Mouse (Mus musculus): ENCODE data around the gene Fscn3. TPM values are rescaled to one million over a fixed set of nuclear protein-coding genes. Genes with fewer than 3 reads are reported as not detected.

Fscn3 gene
- polyA plus RNA-seq, 1 experiment from 2014 or later: not detected

DNA sequence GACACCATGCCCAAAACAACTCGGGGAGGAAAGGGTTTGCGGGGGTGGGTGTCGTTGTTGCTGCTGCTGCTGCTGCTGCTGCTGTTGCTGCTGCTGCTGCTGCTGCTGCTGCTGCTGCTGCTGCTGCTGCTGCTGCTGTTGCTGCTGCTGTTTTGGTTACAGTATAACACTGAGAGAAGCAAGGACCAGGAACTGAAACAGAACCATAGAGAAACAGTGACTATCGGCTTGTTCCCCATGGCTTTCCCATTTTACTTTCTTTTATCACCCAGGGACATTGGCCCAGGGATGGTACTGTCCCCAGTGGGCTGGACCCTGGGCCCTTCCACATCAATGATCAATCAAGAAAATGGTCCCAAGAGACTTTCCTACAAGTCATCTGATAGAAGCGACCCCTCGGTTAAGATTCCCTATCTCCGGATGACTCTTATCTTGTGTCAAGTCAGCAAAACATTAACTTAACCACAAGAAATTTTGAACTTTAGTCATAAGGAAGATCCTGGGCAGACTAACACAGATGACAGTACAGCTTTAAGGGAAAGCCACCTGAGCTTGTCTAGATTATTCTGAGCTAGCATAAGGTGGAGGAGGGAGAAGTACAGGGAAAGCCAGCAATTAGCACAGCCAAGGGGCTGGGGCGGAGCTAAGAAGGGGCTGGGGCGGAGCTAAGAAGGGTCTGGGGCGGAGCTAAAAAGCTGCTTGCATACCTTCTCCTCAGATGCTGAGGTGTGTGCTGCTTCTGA lies 3.4 kb downstream of the Fscn3 start:
- Histone ChIP-seq H3K4me3 (no peak overlapping the region), H3K4me2 (no peak overlapping the region), H3K27me3 (replicated peaks) (no peaks in the 10 kb centered on the region), H3K9me3 (no peaks in the 10 kb centered on the region), H3K27ac (no peak overlapping the region), H3K36me3 (replicated peaks) (no peaks in the 10 kb centered on the region; the same call in 1 of the 2 replicates), H3K4me1 (peaks cover under 1% of the 10 kb centered on the region; the same call in 1 of the 2 replicates), H3K9ac (no peak overlapping the region)
- WGBS: 77% methylated on average over 10 of the region's 10 CpGs
- ATAC-seq (replicated peaks): no peak

DNA sequence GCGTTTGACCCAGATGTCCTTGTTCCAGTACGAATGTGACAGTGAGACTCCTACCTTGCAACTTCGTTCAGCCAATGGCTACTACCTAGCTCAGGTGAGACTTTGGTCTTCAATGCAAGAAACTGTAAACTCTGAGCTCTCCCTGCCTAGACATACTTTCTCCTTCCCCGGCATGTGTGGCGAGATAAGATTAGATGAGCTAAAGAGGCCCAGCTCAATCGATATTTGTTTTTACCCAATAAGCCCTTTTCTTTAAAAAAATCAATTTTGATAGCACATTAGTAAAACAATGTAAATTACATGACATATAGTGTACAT lies 3.9 kb downstream of the Fscn3 start:
- no peaks in the 10 kb centered on the region for H3K4me1 ChIP-seq
- no peak overlapping the region for H3K4me2 ChIP-seq
- WGBS: 79% methylated on average over 6 of the region's 6 CpGs
- H3K4me3 ChIP-seq: no peak overlapping the region
- H3K27me3 ChIP-seq (replicated peaks): no peaks in the 10 kb centered on the region
- H3K9ac ChIP-seq: no peak overlapping the region
- no peaks in the 10 kb centered on the region for H3K9me3 ChIP-seq
- no peak for ATAC-seq (replicated peaks)
- H3K27ac ChIP-seq: no peak overlapping the region
- no peaks in the 10 kb centered on the region; the same call in 1 of the 2 replicates for H3K36me3 ChIP-seq (replicated peaks)

DNA sequence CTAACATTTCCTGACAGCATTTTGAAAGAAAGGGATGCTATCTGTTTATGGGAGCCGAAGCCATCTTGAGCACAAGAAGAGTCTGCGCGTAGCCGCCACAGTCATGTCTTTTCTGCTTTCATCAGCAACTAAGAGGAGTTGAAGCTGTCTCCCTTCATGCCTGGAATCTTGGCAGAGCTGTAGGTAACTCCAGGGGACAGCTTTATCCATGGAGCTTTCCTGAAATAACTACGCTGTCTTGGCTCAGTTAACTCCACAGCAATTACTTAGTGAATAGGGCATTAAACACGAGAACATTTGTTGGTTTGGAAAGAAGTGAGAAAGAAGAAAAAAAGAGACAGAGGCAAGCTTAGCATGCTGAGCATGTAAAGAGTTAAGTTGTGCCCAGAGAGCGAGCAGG lies 20.3 kb downstream of the Fscn3 start:
- ATAC-seq (replicated peaks): no peak
- H3K9ac ChIP-seq: no peak overlapping the region

DNA sequence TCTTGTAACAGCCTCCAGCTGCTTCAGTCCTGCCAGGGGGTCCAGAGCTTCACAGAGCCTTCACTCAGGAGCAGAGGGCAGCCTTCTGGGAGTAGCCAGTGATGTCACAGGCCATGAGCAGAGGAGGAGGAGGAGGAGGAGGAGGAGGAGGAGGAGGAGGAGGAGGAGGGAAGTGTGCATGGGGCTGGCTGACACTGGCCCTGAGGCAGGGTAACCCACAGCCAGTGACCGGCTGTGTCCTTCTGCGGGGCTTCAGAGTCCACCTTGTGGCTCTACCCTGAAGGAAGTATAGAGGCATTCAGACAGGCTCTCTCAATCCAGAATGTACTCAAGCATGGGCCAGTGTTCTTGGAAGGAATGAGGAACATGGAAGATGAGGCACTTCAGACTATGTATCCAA lies 21.7 kb downstream of the Fscn3 start, which contains the start of gene Pax4:
Gene Pax4 (minus strand): TSS at position 101 of the 400 bp plus-strand sequence.
- WGBS: 88% methylated on average over 2 of the region's 2 CpGs
- H3K27ac ChIP-seq: no peak within 1 kb of the TSS
- H3K4me1 ChIP-seq: no peaks in the 10 kb centered on the region
- H3K27me3 ChIP-seq (replicated peaks): peaks cover 27% of the 10 kb centered on the region
- H3K36me3 ChIP-seq (replicated peaks): no peaks in the 10 kb centered on the region
- no peak within 1 kb of the TSS for H3K4me2 ChIP-seq
- no peak within 1 kb of the TSS for H3K9ac ChIP-seq
- no peaks in the 10 kb centered on the region for H3K9me3 ChIP-seq
- ATAC-seq (replicated peaks): no peak
- no peak within 1 kb of the TSS for H3K4me3 ChIP-seq

More for the DNA sequence above, 20.3 kb downstream of the Fscn3 start:
- no peaks in the 10 kb centered on the region for H3K9me3 ChIP-seq
- H3K4me3 ChIP-seq: no peak overlapping the region
- H3K27me3 ChIP-seq (replicated peaks): peaks cover 25% of the 10 kb centered on the region
- no peaks in the 10 kb centered on the region for H3K4me1 ChIP-seq
- H3K27ac ChIP-seq: no peak overlapping the region
- H3K36me3 ChIP-seq (replicated peaks): no peaks in the 10 kb centered on the region
- 77% methylated on average over 7 of the region's 7 CpGs for WGBS
- H3K4me2 ChIP-seq: no peak overlapping the region

DNA sequence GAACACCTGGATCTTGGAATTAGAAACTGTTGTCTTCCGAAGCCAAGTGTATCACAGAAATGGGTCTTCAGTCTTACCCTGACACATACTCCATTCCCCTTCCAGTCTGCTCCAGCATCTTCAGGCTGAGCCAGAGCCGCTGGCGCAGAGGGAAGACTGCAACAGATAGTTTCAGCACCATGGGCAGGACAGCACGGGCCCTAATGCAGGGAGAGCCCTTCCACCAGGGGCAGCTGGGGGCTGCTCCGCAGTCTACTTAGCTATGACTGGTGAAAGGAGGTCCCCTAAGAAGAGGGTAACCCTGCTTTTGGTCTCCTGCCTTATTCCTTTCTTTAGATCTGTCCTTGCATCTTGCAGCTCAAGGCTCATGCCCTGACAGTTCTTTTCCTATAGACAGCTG lies 22.9 kb downstream of the Fscn3 start:
- H3K36me3 ChIP-seq (replicated peaks): no peaks in the 10 kb centered on the region
- no peak overlapping the region for H3K4me3 ChIP-seq
- no peaks in the 10 kb centered on the region for H3K9me3 ChIP-seq
- H3K9ac ChIP-seq: no peak overlapping the region
- no peaks in the 10 kb centered on the region for H3K4me1 ChIP-seq
- H3K4me2 ChIP-seq: no peak overlapping the region
- H3K27ac ChIP-seq: no peak overlapping the region
- H3K27me3 ChIP-seq (replicated peaks): peaks cover 27% of the 10 kb centered on the region
- 17% methylated on average over 5 of the region's 5 CpGs for WGBS
- no peak for ATAC-seq (replicated peaks)

DNA sequence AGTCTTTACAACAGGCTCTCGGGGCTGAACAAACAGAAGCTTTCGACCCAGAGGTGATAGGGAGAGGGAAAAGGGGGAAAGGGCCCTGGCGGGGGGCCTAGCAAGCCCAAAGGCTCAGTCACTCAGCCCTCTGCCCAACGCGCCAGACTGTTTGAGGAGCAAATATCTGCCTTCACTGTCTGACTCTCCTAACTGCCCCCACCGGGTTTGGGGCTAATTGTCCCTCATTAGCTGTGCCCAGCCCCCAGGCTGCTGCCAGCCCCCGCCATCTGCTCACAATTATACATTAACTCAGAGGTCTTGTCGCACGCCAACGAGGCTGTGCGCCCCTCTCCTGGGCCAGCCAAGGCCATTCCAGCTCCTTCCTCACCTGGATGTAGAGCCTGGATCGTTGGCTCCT lies 23.4 kb downstream of the Fscn3 start:
- Histone ChIP-seq H3K36me3 (replicated peaks) (no peaks in the 10 kb centered on the region), H3K27ac (no peak overlapping the region), H3K4me1 (no peaks in the 10 kb centered on the region), H3K9me3 (no peaks in the 10 kb centered on the region), H3K27me3 (replicated peaks) (peaks cover 27% of the 10 kb centered on the region), H3K4me2 (no peak overlapping the region), H3K4me3 (no peak overlapping the region), H3K9ac (no peak overlapping the region)
- ATAC-seq (replicated peaks): no peak
- 2% methylated on average over 12 of the region's 12 CpGs for WGBS

DNA sequence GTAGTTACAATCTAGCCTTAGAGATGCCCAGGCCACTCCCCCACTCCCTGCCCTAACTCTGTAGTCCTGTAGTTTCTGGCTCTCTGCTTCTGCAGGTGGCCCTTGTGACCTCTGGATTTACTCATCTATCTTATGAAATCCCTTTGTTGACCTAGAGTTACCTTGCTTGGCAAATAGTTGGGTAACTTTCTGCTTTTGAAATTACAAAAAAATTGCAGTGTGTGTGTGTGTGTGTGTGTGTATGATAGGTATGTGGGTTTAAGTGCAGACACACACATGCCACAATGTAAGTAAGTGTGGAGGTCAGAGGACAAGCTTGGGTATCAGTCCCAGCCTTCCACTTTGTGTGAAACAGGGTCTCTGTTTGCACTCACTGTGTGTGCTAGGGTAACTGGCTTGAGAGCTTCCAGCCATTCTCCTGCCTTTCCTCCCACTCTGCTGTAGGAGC lies 31.7 kb downstream of the Fscn3 start:
- Histone ChIP-seq H3K36me3 (replicated peaks) (no peaks in the 10 kb centered on the region), H3K4me3 (no peak overlapping the region), H3K4me1 (no peaks in the 10 kb centered on the region), H3K27me3 (replicated peaks) (no peaks in the 10 kb centered on the region; the same call in 1 of the 2 replicates), H3K9me3 (no peaks in the 10 kb centered on the region), H3K4me2 (no peak overlapping the region), H3K27ac (no peak overlapping the region), H3K9ac (no peak overlapping the region)
- no peak for ATAC-seq (replicated peaks)

DNA sequence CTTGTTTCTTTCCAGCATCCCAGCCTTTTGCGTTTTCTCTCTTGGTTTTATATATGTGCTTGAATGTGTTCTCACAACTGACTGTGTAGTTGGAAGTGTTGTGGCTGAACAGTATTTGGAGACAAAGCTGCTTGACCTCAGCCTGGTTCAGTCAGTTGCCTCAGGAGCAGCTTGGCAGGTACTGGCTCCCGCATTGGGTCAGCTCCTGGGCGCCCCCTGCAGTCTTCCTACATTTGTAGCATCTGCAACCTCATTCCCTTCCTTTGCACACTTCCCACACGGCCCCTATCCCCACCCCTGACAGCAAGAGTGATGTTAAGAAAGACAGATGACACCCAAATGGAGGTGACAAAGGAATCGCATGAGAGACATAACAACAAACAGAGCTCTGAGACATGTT lies 32.9 kb downstream of the Fscn3 start:
- H3K27me3 ChIP-seq (replicated peaks): no peaks in the 10 kb centered on the region
- H3K36me3 ChIP-seq (replicated peaks): no peaks in the 10 kb centered on the region
- no peak overlapping the region for H3K27ac ChIP-seq
- WGBS: 12% methylated on average over 5 of the region's 5 CpGs
- no peak for ATAC-seq (replicated peaks)
- no peaks in the 10 kb centered on the region for H3K4me1 ChIP-seq
- H3K9ac ChIP-seq: no peak overlapping the region
- no peak overlapping the region for H3K4me2 ChIP-seq
- no peaks in the 10 kb centered on the region for H3K9me3 ChIP-seq
- no peak overlapping the region for H3K4me3 ChIP-seq

DNA sequence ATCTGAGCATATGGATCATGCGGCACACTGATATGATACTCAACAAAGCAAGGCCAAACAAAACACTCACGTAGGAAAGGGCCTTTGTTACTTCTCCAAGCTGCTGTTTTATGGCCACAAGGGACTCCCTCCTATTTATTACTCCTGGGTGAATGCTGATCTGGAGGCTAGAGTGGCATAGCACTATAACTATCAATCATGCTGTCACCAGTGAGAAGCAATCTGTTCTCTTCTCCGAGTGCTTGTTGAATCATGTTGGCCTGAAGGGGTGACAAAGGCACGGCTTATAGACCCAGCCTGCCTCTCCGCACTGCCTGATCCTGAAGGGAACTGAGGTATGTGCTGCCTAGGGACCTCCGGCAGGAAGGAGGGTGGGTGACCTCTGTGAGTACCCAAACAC lies 37.0 kb downstream of the Fscn3 start:
- 74% methylated on average over 6 of the region's 6 CpGs for WGBS
- H3K36me3 ChIP-seq (replicated peaks): no peaks in the 10 kb centered on the region

DNA sequence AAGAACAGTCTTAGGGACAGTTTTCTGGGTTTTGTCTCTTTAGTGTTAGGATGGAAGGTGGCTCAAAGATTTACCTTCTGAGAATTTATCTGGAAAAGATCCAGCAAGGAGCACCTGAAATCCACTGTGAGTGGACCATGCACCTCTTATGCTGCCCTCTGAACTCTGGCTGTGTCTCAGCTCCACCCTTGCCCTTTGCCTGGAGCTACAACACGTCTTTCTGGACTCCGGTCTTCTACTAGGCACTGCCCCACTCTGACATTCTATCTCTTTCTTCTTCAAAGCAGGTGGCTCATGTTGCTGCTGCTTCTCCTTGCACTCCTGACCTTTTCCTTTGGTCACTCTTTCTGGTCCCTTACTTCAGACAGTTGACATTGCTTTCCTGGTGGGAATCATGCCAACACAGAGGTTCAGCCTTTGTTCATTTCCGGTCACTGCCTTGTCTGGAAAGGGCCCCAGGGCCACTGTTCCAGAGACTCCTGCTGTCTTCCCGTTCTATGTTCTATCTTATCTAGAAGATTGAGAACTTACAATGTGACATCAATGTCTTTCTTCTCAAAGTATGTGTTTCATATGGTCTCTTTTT lies 42.5 kb downstream of the Fscn3 start:
- H3K27me3 ChIP-seq (replicated peaks): no peaks in the 10 kb centered on the region
- H3K4me3 ChIP-seq: no peak overlapping the region
- no peak overlapping the region for H3K27ac ChIP-seq
- H3K9ac ChIP-seq: no peak overlapping the region
- H3K36me3 ChIP-seq (replicated peaks): no peaks in the 10 kb centered on the region
- no peaks in the 10 kb centered on the region for H3K4me1 ChIP-seq
- no peak for ATAC-seq (replicated peaks)
- H3K9me3 ChIP-seq: no peaks in the 10 kb centered on the region
- H3K4me2 ChIP-seq: no peak overlapping the region
- WGBS: 74% methylated on average over 4 of the region's 4 CpGs

More for the DNA sequence above, 37.0 kb downstream of the Fscn3 start:
- Histone ChIP-seq H3K4me1 (no peaks in the 10 kb centered on the region), H3K27ac (no peak overlapping the region), H3K9me3 (no peaks in the 10 kb centered on the region), H3K27me3 (replicated peaks) (no peaks in the 10 kb centered on the region), H3K4me2 (no peak overlapping the region), H3K9ac (no peak overlapping the region), H3K4me3 (no peak overlapping the region)
- ATAC-seq (replicated peaks): no peak

DNA sequence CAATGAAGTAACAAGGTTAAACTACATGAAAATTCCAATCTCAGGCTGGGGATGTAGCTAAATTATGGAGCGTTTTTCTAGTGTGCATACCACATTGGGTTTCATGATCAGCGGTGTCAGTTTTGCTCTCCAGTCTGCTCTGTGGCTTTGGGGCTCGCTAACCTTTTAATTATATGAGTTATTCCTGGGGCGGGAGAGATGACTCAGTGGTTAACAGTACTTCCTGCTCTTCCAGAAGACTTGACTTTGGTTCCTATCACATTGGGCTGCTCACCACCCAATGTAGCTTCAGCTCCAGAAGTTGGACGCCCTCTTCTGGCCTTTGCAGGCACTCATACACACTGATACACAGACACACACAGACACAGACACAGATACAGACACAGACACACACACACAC lies 43.0 kb downstream of the Fscn3 start:
- H3K4me3 ChIP-seq: no peak overlapping the region
- WGBS: 81% methylated on average over 5 of the region's 5 CpGs
- no peaks in the 10 kb centered on the region for H3K4me1 ChIP-seq
- no peaks in the 10 kb centered on the region for H3K9me3 ChIP-seq
- no peak overlapping the region for H3K4me2 ChIP-seq
- H3K27me3 ChIP-seq (replicated peaks): no peaks in the 10 kb centered on the region
- H3K27ac ChIP-seq: no peak overlapping the region
- H3K9ac ChIP-seq: no peak overlapping the region
- H3K36me3 ChIP-seq (replicated peaks): no peaks in the 10 kb centered on the region
- no peak for ATAC-seq (replicated peaks)

DNA sequence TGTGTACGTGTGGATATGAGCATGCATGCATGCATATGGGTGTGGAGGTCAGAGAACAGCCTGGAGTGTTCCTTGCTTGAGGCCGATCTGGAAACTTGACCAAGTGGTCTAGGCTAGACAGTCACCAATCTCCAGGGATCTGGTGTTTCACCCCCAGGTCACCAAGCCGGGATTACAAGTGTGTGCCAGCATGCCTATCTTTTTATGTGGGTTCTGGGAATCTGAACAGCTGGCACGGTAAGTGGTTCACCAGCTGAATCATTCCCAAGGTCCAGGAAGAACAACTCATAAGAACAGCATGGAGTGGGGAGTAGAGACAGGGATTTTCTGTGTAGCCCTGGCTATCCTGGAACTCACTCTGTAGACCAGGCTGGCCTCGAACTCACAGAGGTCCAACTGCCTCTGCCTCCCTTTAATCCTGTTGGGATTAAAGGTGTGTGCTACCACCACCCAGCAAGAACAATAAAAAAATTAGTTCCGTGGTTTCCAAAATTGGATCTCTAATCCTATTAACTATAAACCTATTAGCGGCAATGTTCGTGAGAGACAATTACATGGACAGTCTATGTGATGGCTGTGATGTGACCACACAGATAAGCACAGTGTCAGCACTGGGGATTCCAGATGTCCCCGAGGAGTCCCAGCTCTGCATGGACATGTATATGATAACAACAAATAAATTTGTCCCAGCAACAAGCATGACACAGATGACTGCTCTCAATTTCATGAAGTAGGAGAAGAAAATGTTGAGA lies 43.9 kb downstream of the Fscn3 start:
- Histone ChIP-seq H3K4me1 (no peaks in the 10 kb centered on the region), H3K27ac (no peak overlapping the region), H3K36me3 (replicated peaks) (no peaks in the 10 kb centered on the region), H3K4me3 (no peak overlapping the region), H3K27me3 (replicated peaks) (no peaks in the 10 kb centered on the region), H3K9ac (no peak overlapping the region), H3K9me3 (no peaks in the 10 kb centered on the region), H3K4me2 (no peak overlapping the region)
- ATAC-seq (replicated peaks): no peak
- 83% methylated on average over 9 of the region's 9 CpGs for WGBS

All from midbrain, embryonic 15.5 days (tissue).